Comparison of ENCODE assay signal across 17 mouse cellular contexts in genomic region chr11:116426328-116426727, GRCm38 (mm10). TPM values are rescaled to one million over a fixed set of nuclear protein-coding genes. Genes with fewer than 3 reads are reported as not detected.
"Had no signal": no experiment of that assay in that cellular context is flagged by ENCODE, and none has a peak within 500 bp of the region (broad histone marks: within the 10 kb centered on the region; RNA-seq: fewer than 3 reads in every experiment).

No protein-coding gene starts in this region.

RNA-seq across cellular contexts. Expression of gene Rnf157, which starts 13.5 kb away (rescaled TPM):
- polyA plus RNA-seq: erythroblast, embryonic 14.5 days had no signal

RNA-seq across cellular contexts. Expression of gene Qrich2, which starts 39.7 kb away (rescaled TPM):
- total RNA-seq: common myeloid progenitor, adult 5-6 weeks; forebrain, postnatal 0 days; gastrocnemius, adult 18-20 months; gastrocnemius, adult 8-10 months; gastrocnemius, postnatal 10 days; gastrocnemius, postnatal 14 days; gastrocnemius, postnatal 25 days; granulocyte monocyte progenitor cell, adult 5-6 weeks; heart, adult 2 months had no signal
- polyA plus RNA-seq: embryonic facial prominence, embryonic 11.5 days; erythroblast, embryonic 14.5 days; forebrain, embryonic 11.5 days; forebrain, embryonic 12.5 days; forebrain, embryonic 13.5 days; forebrain, embryonic 14.5 days; forebrain, embryonic 15.5 days; forebrain, postnatal 0 days; frontal cortex, adult 2 months had no signal
